Mouse (Mus musculus) midbrain, embryonic 13.5 days (tissue): ENCODE data around the gene Bbs9. TPM values are rescaled to one million over a fixed set of nuclear protein-coding genes. Genes with fewer than 3 reads are reported as not detected.
"Not testable (repeated sequence)": the region's sequence is repeated elsewhere in the genome, so short reads cannot be mapped to it uniquely, and the experiment has no call there.

ENCODE experiments used
- ATAC-seq: fragments of 200-750 bp; cut with Nextera tagmentation; 2 replicates; pipeline ENCODE4 v1.8.0; 2017; ENCODE audit warnings: mild to moderate bottlenecking, moderate TSS enrichment, moderate library complexity
- H3K27ac ChIP-seq: fragments of 300-500 bp; sonication (generic); 2 replicates; pipeline ENCODE4 v1.5.1; 2015; ENCODE audit warnings: inconsistent platforms, mild to moderate bottlenecking, moderate library complexity
- H3K27me3 ChIP-seq: fragments of 300-500 bp; sonication (generic); 2 replicates; pipeline ENCODE4 v1.6.1; 2015; ENCODE audit warnings: mild to moderate bottlenecking, inconsistent platforms
- H3K36me3 ChIP-seq: fragments of 300-500 bp; sonication (generic); 2 replicates; pipeline ENCODE4 v1.6.1; 2015; ENCODE audit warnings: mild to moderate bottlenecking, inconsistent platforms
- H3K4me1 ChIP-seq: fragments of 300-500 bp; sonication (generic); replicated peaks from 2 replicates; pipeline ENCODE4 v1.6.1; 2015; ENCODE audit warnings: inconsistent platforms
- H3K4me2 ChIP-seq: fragments of 300-500 bp; sonication (generic); replicated peaks from 2 replicates; pipeline ENCODE4 v1.6.1; 2015; ENCODE audit warnings: moderate library complexity, mild to moderate bottlenecking, inconsistent platforms
- H3K4me3 ChIP-seq: fragments of 300-500 bp; sonication (generic); replicated peaks from 2 replicates; pipeline ENCODE4 v1.5.1; 2015; ENCODE audit warnings: mild to moderate bottlenecking, inconsistent platforms
- H3K9ac ChIP-seq: fragments of 300-500 bp; sonication (generic); replicated peaks from 2 replicates; pipeline ENCODE4 v1.6.1; 2015; ENCODE audit warnings: mild to moderate bottlenecking, inconsistent platforms
- H3K9me3 ChIP-seq: fragments of 300-500 bp; sonication (generic); 2 replicates; pipeline ENCODE4 v1.6.1; 2016; ENCODE audit warnings: mild to moderate bottlenecking, inconsistent platforms
- WGBS: fragments of 180-500 bp; shearing (Covaris S2); methylation state at CpG from one replicate; pipeline ENCODE4 v1.1.7; 2015; 5-methylcytosine and 5-hydroxymethylcytosine counted together
- polyA plus RNA-seq: library from polyadenylated mRNA; unstranded; fragments of >200 nt; fragmentation: Nextera tagmentation; extraction: Ambion mirVana; gene quantifications from 2 replicates; pipeline ENCODE4 v1.2.1, GENCODE M21; 2015

The Bbs9 gene
- polyA plus RNA-seq, 1 experiment from 2014 or later = 22.5 TPM

- 83% methylated on average over 13 of the region's 13 CpGs for WGBS
These were observed 27.1 kb upstream of the Bbs9 start for GRCm38 (mm10) chr9:22448420-22448819.

GRCm38 (mm10) chr9:22449209-22449608, 26.3 kb upstream of the Bbs9 start:
- no peak overlapping the region for H3K9ac ChIP-seq
- no peak for ATAC-seq
- no peak overlapping the region for H3K4me2 ChIP-seq
- no peak overlapping the region for H3K4me3 ChIP-seq
- H3K27ac ChIP-seq = no peak overlapping the region
- H3K9me3 ChIP-seq = no peaks in the 10 kb centered on the region
- no peaks in the 10 kb centered on the region for H3K27me3 ChIP-seq
- WGBS = 95% methylated on average over 6 of the region's 6 CpGs
- H3K4me1 ChIP-seq = no peaks in the 10 kb centered on the region
- peaks cover 76% of the 10 kb centered on the region for H3K36me3 ChIP-seq

More at GRCm38 (mm10) chr9:22448420-22448819, 27.1 kb upstream of the Bbs9 start:
- no peak overlapping the region for H3K9ac ChIP-seq
- H3K27me3 ChIP-seq = no peaks in the 10 kb centered on the region
- no peak for ATAC-seq
- peaks cover 69% of the 10 kb centered on the region for H3K36me3 ChIP-seq
- H3K27ac ChIP-seq = no peak overlapping the region
- H3K4me2 ChIP-seq = no peak overlapping the region
- H3K4me3 ChIP-seq = no peak overlapping the region
- H3K9me3 ChIP-seq = no peaks in the 10 kb centered on the region
- no peaks in the 10 kb centered on the region for H3K4me1 ChIP-seq

GRCm38 (mm10) chr9:22452697-22453096, 22.8 kb upstream of the Bbs9 start:
- Histone ChIP-seq H3K9ac (no peak overlapping the region), H3K36me3 (peaks cover 97% of the 10 kb centered on the region), H3K4me3 (no peak overlapping the region), H3K4me2 (no peak overlapping the region), H3K9me3 (no peaks in the 10 kb centered on the region), H3K27me3 (no peaks in the 10 kb centered on the region), H3K4me1 (no peaks in the 10 kb centered on the region), H3K27ac (no peak overlapping the region)
- 91% methylated on average over 10 of the region's 10 CpGs for WGBS
- no peak for ATAC-seq

- peaks cover 90% of the 10 kb centered on the region for H3K36me3 ChIP-seq
- no peak overlapping the region for H3K4me3 ChIP-seq
- no peaks in the 10 kb centered on the region for H3K27me3 ChIP-seq
- ATAC-seq = no peak
- no peak overlapping the region for H3K9ac ChIP-seq
- no peaks in the 10 kb centered on the region for H3K9me3 ChIP-seq
- no peaks in the 10 kb centered on the region for H3K4me1 ChIP-seq
- no peak overlapping the region for H3K27ac ChIP-seq
- H3K4me2 ChIP-seq = no peak overlapping the region
- WGBS = 97% methylated on average over 10 of the region's 10 CpGs
These were observed 22.0 kb upstream of the Bbs9 start for GRCm38 (mm10) chr9:22453501-22453924.

GRCm38 (mm10) chr9:22453990-22454389, 21.5 kb upstream of the Bbs9 start, which contains the start of gene Gm17545:
Gene Gm17545, plus strand, starts transcription at chr9:22454290.
- not testable (repeated sequence) for H3K9ac ChIP-seq, H3K4me2 ChIP-seq, H3K9me3 ChIP-seq, H3K4me3 ChIP-seq, H3K27ac ChIP-seq, H3K4me1 ChIP-seq, H3K27me3 ChIP-seq, ATAC-seq
- H3K36me3 ChIP-seq = peaks cover 85% of the 10 kb centered on the region
- WGBS = 92% methylated on average over 8 of the region's 8 CpGs

- H3K27me3 ChIP-seq = no peaks in the 10 kb centered on the region
- no peak overlapping the region for H3K4me3 ChIP-seq
- H3K4me2 ChIP-seq = no peak overlapping the region
- H3K9ac ChIP-seq = no peak overlapping the region
- H3K27ac ChIP-seq = no peak overlapping the region
- peaks cover 75% of the 10 kb centered on the region for H3K36me3 ChIP-seq
- ATAC-seq = no peak
- no peaks in the 10 kb centered on the region for H3K4me1 ChIP-seq
- no peaks in the 10 kb centered on the region for H3K9me3 ChIP-seq
These were observed 20.5 kb upstream of the Bbs9 start for GRCm38 (mm10) chr9:22455041-22455440.

- no peaks in the 10 kb centered on the region for H3K27me3 ChIP-seq
- WGBS = 93% methylated on average over 11 of the region's 11 CpGs
- no peaks in the 10 kb centered on the region for H3K4me1 ChIP-seq
- peaks cover 64% of the 10 kb centered on the region for H3K36me3 ChIP-seq
- no peak overlapping the region for H3K9ac ChIP-seq
- no peak overlapping the region for H3K27ac ChIP-seq
- ATAC-seq = no peak
- H3K4me3 ChIP-seq = no peak overlapping the region
- H3K4me2 ChIP-seq = no peak overlapping the region
- H3K9me3 ChIP-seq = no peaks in the 10 kb centered on the region
These were observed 18.2 kb upstream of the Bbs9 start for GRCm38 (mm10) chr9:22457142-22457835.

GRCm38 (mm10) chr9:22461946-22462345, 13.6 kb upstream of the Bbs9 start:
- no peaks in the 10 kb centered on the region for H3K9me3 ChIP-seq
- no peak for ATAC-seq
- no peak overlapping the region for H3K27ac ChIP-seq
- no peaks in the 10 kb centered on the region for H3K27me3 ChIP-seq
- peaks cover 29% of the 10 kb centered on the region for H3K36me3 ChIP-seq
- no peak overlapping the region for H3K4me2 ChIP-seq
- no peak overlapping the region for H3K4me3 ChIP-seq
- H3K9ac ChIP-seq = no peak overlapping the region
- peaks cover under 1% of the 10 kb centered on the region for H3K4me1 ChIP-seq
- WGBS = 93% methylated on average over 3 of the region's 3 CpGs

GRCm38 (mm10) chr9:22466212-22466611, 9.3 kb upstream of the Bbs9 start:
- no peaks in the 10 kb centered on the region for H3K27me3 ChIP-seq
- H3K4me3 ChIP-seq = no peak overlapping the region
- ATAC-seq = no peak
- no peak overlapping the region for H3K4me2 ChIP-seq
- H3K4me1 ChIP-seq = peaks cover 4% of the 10 kb centered on the region
- H3K9ac ChIP-seq = no peak overlapping the region
- H3K9me3 ChIP-seq = no peaks in the 10 kb centered on the region
- H3K27ac ChIP-seq = no peak overlapping the region
- WGBS = 98% methylated on average over 5 of the region's 5 CpGs
- peaks cover 15% of the 10 kb centered on the region for H3K36me3 ChIP-seq

GRCm38 (mm10) chr9:22467371-22468169, 7.9 kb upstream of the Bbs9 start:
- Histone ChIP-seq H3K9ac (peak overlapping the region; percentile 90), H3K4me2 (peak overlapping the region; percentile 60), H3K4me3 (peak overlapping the region; percentile 78), H3K27ac (peak overlapping the region; percentile 93), H3K27me3 (no peaks in the 10 kb centered on the region), H3K9me3 (no peaks in the 10 kb centered on the region), H3K4me1 (peaks cover 4% of the 10 kb centered on the region), H3K36me3 (peaks cover 10% of the 10 kb centered on the region)
- ATAC-seq = peak; percentile 78
- WGBS = under 1% methylated on average over 67 of the region's 73 CpGs

GRCm38 (mm10) chr9:22468170-22468898, 7.2 kb upstream of the Bbs9 start:
- whole genome bisulfite sequencing = 3% methylated on average over 43 of the region's 43 CpGs
- peaks cover 4% of the 10 kb centered on the region for H3K4me1 ChIP-seq
- H3K36me3 ChIP-seq = peaks cover 6% of the 10 kb centered on the region
- H3K27me3 ChIP-seq = no peaks in the 10 kb centered on the region
- peak overlapping the region; percentile 60 for H3K4me2 ChIP-seq
- peak overlapping the region; percentile 78 for H3K4me3 ChIP-seq
- H3K9me3 ChIP-seq = no peaks in the 10 kb centered on the region
- H3K27ac ChIP-seq = peak overlapping the region; percentile 93
- peak; percentile 90 for ATAC-seq
- H3K9ac ChIP-seq = peak overlapping the region; percentile 90

GRCm38 (mm10) chr9:22468899-22469259, 6.6 kb upstream of the Bbs9 start:
- Histone ChIP-seq H3K9ac (no peak overlapping the region), H3K9me3 (no peaks in the 10 kb centered on the region), H3K27me3 (no peaks in the 10 kb centered on the region), H3K27ac (no peak overlapping the region), H3K4me3 (no peak overlapping the region), H3K36me3 (peaks cover 5% of the 10 kb centered on the region), H3K4me2 (no peak overlapping the region), H3K4me1 (peaks cover 4% of the 10 kb centered on the region)
- ATAC-seq = no peak
- 77% methylated on average over 8 of the region's 8 CpGs for WGBS
